Mouse (Mus musculus): Measurements from ENCODE around the gene Fcf1. TPM values are rescaled to one million over a fixed set of nuclear protein-coding genes. Genes with fewer than 3 reads are reported as not detected.

Gene Fcf1
- polyA plus RNA-seq, 1 experiment from 2014 or later = 140 TPM

GRCm38 (mm10) chr12:85012185-85012584 lies 41.5 kb downstream of the Fcf1 start:
- WGBS = 81% methylated on average over 2 of the region's 2 CpGs
- peaks cover 31% of the 10 kb centered on the region for H3K36me3 ChIP-seq
- no peak for ATAC-seq (ENCODE audit: insufficient read depth, low FRiP score, low read depth)

GRCm38 (mm10) chr12:85022071-85022470 lies 51.4 kb downstream of the Fcf1 start:
- ATAC-seq (ENCODE audit: insufficient read depth, low FRiP score, low read depth) = no peak
- Histone ChIP-seq H3K4me1 (no peaks in the 10 kb centered on the region), H3K36me3 (no peaks in the 10 kb centered on the region), H3K27ac (no peak overlapping the region), H3K9ac (no peak overlapping the region), H3K27me3 (replicated peaks) (no peaks in the 10 kb centered on the region), H3K9me3 (no peaks in the 10 kb centered on the region), H3K4me2 (no peak overlapping the region), H3K4me3 (replicated peaks) (no peak overlapping the region)
- WGBS = 91% methylated on average over 1 of the region's 1 CpGs

More at GRCm38 (mm10) chr12:85012185-85012584, 41.5 kb downstream of the Fcf1 start:
- Histone ChIP-seq H3K4me3 (replicated peaks) (no peak overlapping the region), H3K9me3 (no peaks in the 10 kb centered on the region), H3K4me1 (no peaks in the 10 kb centered on the region), H3K27ac (no peak overlapping the region), H3K27me3 (replicated peaks) (no peaks in the 10 kb centered on the region), H3K4me2 (no peak overlapping the region), H3K9ac (no peak overlapping the region)

GRCm38 (mm10) chr12:85032710-85033109 lies 62.0 kb downstream of the Fcf1 start:
- Histone ChIP-seq H3K4me3 (replicated peaks) (no peak overlapping the region), H3K4me1 (no peaks in the 10 kb centered on the region), H3K27ac (no peak overlapping the region), H3K9me3 (no peaks in the 10 kb centered on the region), H3K9ac (no peak overlapping the region), H3K36me3 (peaks cover 26% of the 10 kb centered on the region), H3K27me3 (replicated peaks) (no peaks in the 10 kb centered on the region), H3K4me2 (no peak overlapping the region)
- no peak for ATAC-seq (ENCODE audit: insufficient read depth, low FRiP score, low read depth)
- WGBS = 92% methylated on average over 2 of the region's 2 CpGs

Other genes with a start within 250 kb of the Fcf1 start
- gene Npc2, start 197.7 kb upstream of the Fcf1 start, polyA plus RNA-seq (2015; fragmentation: Nextera tagmentation; extraction: Ambion mirVana) = 62.1 and 67.8 TPM in 2 replicates
- 119 and 125 TPM in 2 replicates for gene Isca2, start 197.6 kb upstream of the Fcf1 start, polyA plus RNA-seq (2015; fragmentation: Nextera tagmentation; extraction: Ambion mirVana)
- gene Ltbp2, start 94.4 kb upstream of the Fcf1 start, polyA plus RNA-seq (2015; fragmentation: Nextera tagmentation; extraction: Ambion mirVana) = 0.75 and 1.2 TPM in 2 replicates
- gene Arel1, start within 50 bp of the Fcf1 start, polyA plus RNA-seq (2015; fragmentation: Nextera tagmentation; extraction: Ambion mirVana) = 10.8 and 11.8 TPM in 2 replicates
- gene Ylpm1, start 25.4 kb downstream of the Fcf1 start, polyA plus RNA-seq (2015; fragmentation: Nextera tagmentation; extraction: Ambion mirVana) = 25.7 and 26.1 TPM in 2 replicates
- 2.9 and 3.0 TPM in 2 replicates for gene Prox2, start 139.9 kb downstream of the Fcf1 start, polyA plus RNA-seq (2015; fragmentation: Nextera tagmentation; extraction: Ambion mirVana)
- 102 and 106 TPM in 2 replicates for gene Dlst, start 139.9 kb downstream of the Fcf1 start, polyA plus RNA-seq (2015; fragmentation: Nextera tagmentation; extraction: Ambion mirVana)
- gene Rps6kl1, start 180.4 kb downstream of the Fcf1 start, polyA plus RNA-seq (2015; fragmentation: Nextera tagmentation; extraction: Ambion mirVana) = 1.7 and 1.8 TPM in 2 replicates
- 14.7 and 16.0 TPM in 2 replicates for gene Pgf, start 206.9 kb downstream of the Fcf1 start, polyA plus RNA-seq (2015; fragmentation: Nextera tagmentation; extraction: Ambion mirVana)
- 76.7 and 78.1 TPM in 2 replicates for gene Eif2b2, start 248.6 kb downstream of the Fcf1 start, polyA plus RNA-seq (2015; fragmentation: Nextera tagmentation; extraction: Ambion mirVana)

Measured in stomach, embryonic 15.5 days (tissue).